Mouse (Mus musculus) heart, embryonic 14.5 days (tissue): ENCODE measurements at regions not wholly inside any gene's neighbourhood (a gene's known extent, or its start where the extent isn't known, plus 50 kb on each side); places are given as distances from the start of the nearest gene placed in this dataset.
"Not testable (repeated sequence)": the region's sequence is repeated elsewhere in the genome, so short reads cannot be mapped to it uniquely, and the experiment has no call there.

Experiments used
- ATAC-seq: fragments of 200-750 bp; cut with Nextera tagmentation; 2 replicates; pipeline ENCODE4 v1.8.0; 2017; ENCODE audit warnings: low read depth, moderate TSS enrichment; ENCODE audit not compliant: insufficient number of reproducible peaks, insufficient read depth, low FRiP score
- H3K27ac ChIP-seq, 2 experiments: fragments of 200-500 bp in 1 of 2; fragments of 300-500 bp in 1 of 2; sonication (generic) in 1 of 2; replicated peaks in 1 of 2; 2 replicates each; pipeline ENCODE4 v1.5.1; 2012 to 2014; ENCODE audit warnings: low read depth in 2 of 2, low read length in 2 of 2, control low read depth in 1 of 2, mild to moderate bottlenecking in 1 of 2, mixed read lengths in 1 of 2; ENCODE audit not compliant: control insufficient read depth in 1 of 2, insufficient read depth in 1 of 2
- H3K27me3 ChIP-seq: fragments of 300-500 bp; sonication (generic); 2 replicates; pipeline ENCODE4 v1.6.1; 2014; ENCODE audit warnings: mild to moderate bottlenecking, low read length, control low read depth; ENCODE audit not compliant: control insufficient read depth, insufficient read depth
- H3K36me3 ChIP-seq: fragments of 300-500 bp; sonication (generic); 2 replicates; pipeline ENCODE4 v1.6.1; 2014; ENCODE audit warnings: mild to moderate bottlenecking, control low read depth, low read length, mixed read lengths; ENCODE audit not compliant: control insufficient read depth, insufficient read depth
- H3K4me1 ChIP-seq, 2 experiments: fragments of 200-500 bp in 1 of 2; fragments of 300-500 bp in 1 of 2; sonication (generic) in 1 of 2; 2 replicates each; pipeline ENCODE4 v1.6.1; 2012 to 2014; ENCODE audit warnings: low read length in 2 of 2, control low read depth in 1 of 2, mixed read lengths in 1 of 2; ENCODE audit not compliant: control insufficient read depth in 2 of 2, insufficient read depth in 2 of 2
- H3K4me2 ChIP-seq: fragments of 300-500 bp; sonication (generic); 2 replicates; pipeline ENCODE4 v1.6.1; 2014; ENCODE audit warnings: mild to moderate bottlenecking, low read length
- H3K4me3 ChIP-seq, 2 experiments: fragments of 200-500 bp in 1 of 2; fragments of 300-500 bp in 1 of 2; sonication (generic) in 1 of 2; 2 replicates each; pipeline ENCODE4 v1.5.1; 2012 to 2014; ENCODE audit warnings: low read length in 2 of 2, mild to moderate bottlenecking in 2 of 2, control low read depth in 1 of 2, low read depth in 1 of 2, moderate library complexity in 1 of 2; ENCODE audit not compliant: control insufficient read depth in 1 of 2, insufficient read depth in 1 of 2
- H3K9ac ChIP-seq: fragments of 300-500 bp; sonication (generic); 2 replicates; pipeline ENCODE4 v1.6.1; 2014; ENCODE audit warnings: mild to moderate bottlenecking, low read length
- H3K9me3 ChIP-seq: fragments of 300-500 bp; sonication (generic); 2 replicates; pipeline ENCODE4 v1.6.1; 2016; ENCODE audit warnings: low read length, control low read depth; ENCODE audit not compliant: control insufficient read depth
- WGBS: fragments of 180-500 bp; shearing (Covaris S2); extraction: QIAGEN DNeasy Blood & Tissue Kit; methylation state at CpG from one replicate; pipeline ENCODE4 v1.1.7; 2014; 5-methylcytosine and 5-hydroxymethylcytosine counted together

DNA sequence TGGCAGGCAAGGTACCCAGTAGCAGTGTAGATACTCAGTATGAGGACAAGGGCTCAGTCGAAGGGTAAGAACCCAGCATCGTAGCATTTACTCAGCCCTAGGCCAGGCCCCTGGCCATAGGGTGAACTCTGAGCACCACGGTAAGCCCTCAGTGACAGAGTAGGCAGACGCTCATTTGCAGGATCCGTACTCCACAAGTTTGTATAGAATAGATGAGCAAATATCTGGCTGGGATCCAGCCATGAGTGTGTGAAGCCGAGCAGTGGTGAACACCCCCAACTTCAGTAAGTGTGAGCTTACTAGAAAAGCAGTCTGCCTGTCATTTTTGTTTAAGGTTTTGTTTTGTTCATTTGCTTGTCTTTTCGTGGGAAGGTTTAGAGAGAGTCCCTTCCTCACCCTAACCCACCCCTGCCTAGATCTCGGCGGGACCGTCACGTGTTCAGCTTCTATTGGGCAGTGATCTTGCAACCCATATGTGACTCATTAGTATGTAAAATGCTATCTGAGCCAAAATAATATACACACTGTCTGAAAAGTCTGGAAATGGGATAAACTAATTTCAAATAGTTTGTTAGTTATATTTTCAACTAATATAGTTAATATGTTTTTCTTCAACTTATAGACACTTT is 76.3 kb downstream of the Gm5447 start:
- H3K27me3 ChIP-seq, result no peaks in the 10 kb centered on the region
- ATAC-seq, result no peak
- H3K9me3 ChIP-seq, result no peaks in the 10 kb centered on the region
- peaks cover 3 to 5% of the 10 kb centered on the region in 2 experiments; a peak in 1 of 4 replicates for H3K4me1 ChIP-seq
- WGBS, result 81% methylated on average over 11 of the region's 11 CpGs
- H3K36me3 ChIP-seq, result no peaks in the 10 kb centered on the region
- H3K4me3 ChIP-seq, result no peak overlapping the region
- H3K9ac ChIP-seq, result no peak overlapping the region
- no peak overlapping the region for H3K4me2 ChIP-seq
- H3K27ac ChIP-seq, result no peak overlapping the region

DNA sequence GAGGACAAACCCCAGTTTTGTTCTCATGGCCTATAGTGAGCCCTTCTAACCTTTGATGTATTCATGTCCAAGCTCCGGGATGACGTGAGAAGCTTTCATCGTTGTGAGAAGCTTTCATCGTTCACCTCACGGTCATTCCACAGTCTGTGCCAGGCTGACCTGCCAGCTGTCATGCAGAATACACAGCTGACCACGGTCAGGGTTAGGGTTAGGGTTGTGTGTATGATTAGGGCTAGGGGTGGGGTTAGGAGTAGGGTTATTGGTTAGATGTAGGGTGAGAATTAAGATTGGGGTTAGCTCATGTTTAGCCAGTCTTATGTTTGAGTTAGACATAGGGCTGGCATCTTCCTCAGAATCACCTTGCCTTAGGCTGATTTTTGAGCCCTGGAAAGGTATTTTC is 77.6 kb downstream of the Gm5447 start:
- H3K9ac ChIP-seq, H3K36me3 ChIP-seq, H3K4me1 ChIP-seq, H3K9me3 ChIP-seq, H3K27me3 ChIP-seq, H3K4me3 ChIP-seq, H3K4me2 ChIP-seq, H3K27ac ChIP-seq, ATAC-seq: not testable (repeated sequence)
- no CpG with 5 or more reads among the region's 6 CpGs for WGBS

DNA sequence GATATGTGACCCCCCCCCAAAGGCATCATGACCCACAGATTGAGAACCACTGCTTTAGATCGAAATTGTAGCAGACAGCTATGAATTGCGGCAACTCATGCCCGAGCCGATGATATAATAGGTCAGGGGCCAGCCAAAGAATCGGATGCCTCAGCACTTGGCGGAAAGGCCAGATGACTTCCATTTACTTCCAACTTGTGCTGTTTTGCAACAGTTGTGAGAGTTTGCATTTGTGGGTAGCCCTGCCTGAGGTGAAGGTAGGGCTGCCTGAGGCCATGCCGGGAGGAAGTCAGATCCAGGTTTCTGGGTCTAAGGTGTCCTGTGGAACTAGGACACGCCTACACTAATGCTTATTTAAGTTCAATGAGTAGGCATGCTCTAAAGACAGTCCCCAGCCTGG is 80.4 kb downstream of the Gm5447 start:
- no peaks in the 10 kb centered on the region for H3K9me3 ChIP-seq
- no peak for ATAC-seq
- H3K27me3 ChIP-seq, result no peaks in the 10 kb centered on the region
- no peak overlapping the region for H3K4me3 ChIP-seq
- H3K9ac ChIP-seq, result no peak overlapping the region
- no peak overlapping the region for H3K27ac ChIP-seq
- WGBS, result 91% methylated on average over 8 of the region's 8 CpGs
- H3K4me1 ChIP-seq, result peaks cover 3 to 5% of the 10 kb centered on the region in 2 experiments; a peak in 1 of 4 replicates
- no peaks in the 10 kb centered on the region for H3K36me3 ChIP-seq
- H3K4me2 ChIP-seq, result no peak overlapping the region

DNA sequence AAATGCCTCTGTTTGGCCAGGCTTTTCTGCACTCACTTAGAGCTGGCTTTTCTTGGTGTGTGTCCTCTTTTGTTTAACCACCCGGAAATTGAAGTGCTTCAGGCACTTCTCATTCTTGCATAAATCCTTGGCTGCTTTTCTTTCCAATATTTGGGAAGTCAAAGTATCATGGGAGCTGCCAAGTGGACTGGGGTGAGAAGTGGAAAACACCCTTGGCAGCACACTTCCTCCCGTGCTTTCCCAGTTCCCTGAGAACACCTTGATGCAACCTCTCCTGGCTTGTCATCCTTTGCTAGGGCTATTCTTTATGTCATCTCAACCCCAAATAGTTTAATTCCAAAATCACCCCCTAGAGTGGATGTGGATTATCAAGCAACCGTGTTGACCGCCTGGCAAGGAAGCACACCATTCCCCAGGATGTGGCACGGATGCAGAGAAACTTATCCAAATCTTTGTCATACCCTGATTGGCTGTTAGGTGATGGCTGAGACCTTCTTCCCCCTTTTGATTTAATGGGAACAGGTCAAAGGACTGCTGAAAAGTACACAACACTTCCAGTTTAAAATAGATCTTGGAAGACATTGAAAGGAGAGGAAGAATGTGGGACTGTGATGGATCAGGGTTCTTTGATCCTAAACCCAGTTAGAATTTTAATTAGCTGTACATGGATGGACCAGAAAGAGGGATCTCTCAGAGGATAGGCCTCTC is 81.5 kb downstream of the Gm5447 start:
- H3K4me1 ChIP-seq, result peaks cover 3 to 5% of the 10 kb centered on the region in 2 experiments; a peak in 1 of 4 replicates
- ATAC-seq, result no peak
- WGBS, result 79% methylated on average over 5 of the region's 5 CpGs
- H3K9ac ChIP-seq, result no peak overlapping the region
- no peaks in the 10 kb centered on the region for H3K36me3 ChIP-seq
- no peak overlapping the region for H3K4me2 ChIP-seq
- H3K4me3 ChIP-seq, result no peak overlapping the region
- no peaks in the 10 kb centered on the region for H3K9me3 ChIP-seq
- no peaks in the 10 kb centered on the region for H3K27me3 ChIP-seq
- H3K27ac ChIP-seq, result no peak overlapping the region

- Histone ChIP-seq H3K9me3 (no peaks in the 10 kb centered on the region), H3K9ac (no peak overlapping the region), H3K4me1 (peaks cover 3 to 5% of the 10 kb centered on the region in 2 experiments; a peak in 1 of 4 replicates), H3K4me3 (no peak overlapping the region), H3K36me3 (no peaks in the 10 kb centered on the region), H3K27me3 (no peaks in the 10 kb centered on the region), H3K27ac (no peak overlapping the region), H3K4me2 (no peak overlapping the region)
- 81% methylated on average over 12 of the region's 12 CpGs for WGBS
- no peak for ATAC-seq
Measured at GRCm38 (mm10) chr13:31056154-31056871, 82.3 kb downstream of the Gm5447 start.

- Histone ChIP-seq H3K9me3 (no peaks in the 10 kb centered on the region), H3K9ac (no peak overlapping the region), H3K4me1 (no peaks in the 10 kb centered on the region), H3K4me2 (no peak overlapping the region), H3K36me3 (no peaks in the 10 kb centered on the region), H3K27me3 (no peaks in the 10 kb centered on the region), H3K4me3 (no peak overlapping the region), H3K27ac (no peak overlapping the region)
- ATAC-seq, result no peak
- 63% methylated on average over 6 of the region's 6 CpGs for WGBS
Measured at GRCm38 (mm10) chr13:31060916-31061431, 87.0 kb downstream of the Gm5447 start.

DNA sequence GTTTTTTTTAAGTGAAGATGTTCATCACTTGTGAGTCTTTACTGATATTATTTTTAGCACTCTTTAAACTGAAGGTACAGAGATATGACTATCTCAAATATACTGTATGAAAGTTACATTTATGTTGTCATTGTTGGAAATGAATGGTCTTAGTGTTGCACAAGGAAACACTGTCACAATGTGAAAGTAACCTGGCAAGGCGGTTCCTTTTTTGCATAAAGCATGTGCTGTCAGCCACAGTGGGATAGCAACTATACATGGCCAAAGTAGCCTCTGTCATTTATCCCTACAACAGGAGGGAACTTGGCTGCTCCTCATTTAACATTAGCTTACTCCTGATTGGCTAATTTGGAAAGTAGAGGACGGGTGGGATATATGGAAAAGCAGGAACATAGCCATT is 94.3 kb downstream of the Gm5447 start:
- WGBS, result 58% methylated on average over 2 of the region's 2 CpGs
- H3K4me1 ChIP-seq, result no peaks in the 10 kb centered on the region

More for the DNA sequence above, 94.3 kb downstream of the Gm5447 start:
- Histone ChIP-seq H3K9ac (no peak overlapping the region), H3K27ac (no peak overlapping the region), H3K4me2 (no peak overlapping the region), H3K36me3 (no peaks in the 10 kb centered on the region), H3K9me3 (no peaks in the 10 kb centered on the region), H3K4me3 (no peak overlapping the region), H3K27me3 (no peaks in the 10 kb centered on the region)
- ATAC-seq, result no peak
